Mouse (Mus musculus) lung, postnatal 0 days (tissue): ENCODE results near the gene Dmbt1. TPM values are rescaled to one million over a fixed set of nuclear protein-coding genes. Genes with fewer than 3 reads are reported as not detected.
"Not testable (repeated sequence)": the region's sequence is repeated elsewhere in the genome, so short reads cannot be mapped to it uniquely, and the experiment has no call there.

Source experiments
- ATAC-seq: fragments of 200-750 bp; cut with Nextera tagmentation; 2 replicates; pipeline ENCODE4 v1.8.0; 2017; ENCODE audit warnings: moderate library complexity
- DNase-seq: peaks from one replicate; pipeline ENCODE4 v3.0.0-alpha.2; 2016; ENCODE audit warnings: low spot score
- H3K27ac ChIP-seq: fragments of 300-500 bp; sonication (generic); 2 replicates; pipeline ENCODE4 v1.5.1; 2014; ENCODE audit warnings: antibody characterized with exemption, mild to moderate bottlenecking, low read length, mixed read lengths
- H3K27me3 ChIP-seq: fragments of 300-500 bp; sonication (generic); replicated peaks from 2 replicates; pipeline ENCODE4 v1.6.1; 2014; ENCODE audit warnings: low read length, mixed read lengths; ENCODE audit not compliant: insufficient read depth
- H3K36me3 ChIP-seq: fragments of 300-500 bp; sonication (generic); 2 replicates; pipeline ENCODE4 v1.6.1; 2014; ENCODE audit warnings: low read length, mixed read lengths; ENCODE audit not compliant: insufficient read depth
- H3K4me1 ChIP-seq: fragments of 300-500 bp; sonication (generic); 2 replicates; pipeline ENCODE4 v1.6.1; 2014; ENCODE audit warnings: antibody characterized with exemption, low read depth, low read length, mixed read lengths; ENCODE audit not compliant: insufficient read depth
- H3K4me2 ChIP-seq: fragments of 300-500 bp; sonication (generic); replicated peaks from 2 replicates; pipeline ENCODE4 v1.6.1; 2014; ENCODE audit warnings: low read depth, mild to moderate bottlenecking, low read length, moderate library complexity, mixed read lengths
- H3K4me3 ChIP-seq: fragments of 300-500 bp; sonication (generic); 2 replicates; pipeline ENCODE4 v1.5.1; 2014; ENCODE audit warnings: low read depth, low read length
- H3K9ac ChIP-seq: fragments of 300-500 bp; sonication (generic); replicated peaks from 2 replicates; pipeline ENCODE4 v1.6.1; 2014; ENCODE audit warnings: low read depth, mild to moderate bottlenecking
- H3K9me3 ChIP-seq: fragments of 300-500 bp; sonication (generic); 2 replicates; pipeline ENCODE4 v1.6.1; 2016; ENCODE audit warnings: low read length, mixed read lengths
- CTCF ChIP-seq: IDR thresholded peaks from 2 replicates; pipeline ENCODE4 v1.5.1; 2016; ENCODE audit warnings: antibody characterized with exemption, mild to moderate bottlenecking
- EP300 ChIP-seq: IDR thresholded peaks from 2 replicates; pipeline ENCODE4 v1.6.1; 2016; ENCODE audit warnings: antibody characterized with exemption, mild to moderate bottlenecking, control low read depth
- WGBS: fragments of 180-500 bp; shearing (Covaris S2); extraction: QIAGEN DNeasy Blood & Tissue Kit; methylation state at CpG from one replicate; pipeline ENCODE4 v1.1.7; 2014; 5-methylcytosine and 5-hydroxymethylcytosine counted together
- polyA plus RNA-seq: library from polyadenylated mRNA; unstranded; fragments of >200 nt; fragmentation: Nextera tagmentation; extraction: Ambion mirVana; gene quantifications from 2 replicates; pipeline ENCODE4 v1.2.1, GENCODE M21; 2015

The Dmbt1 gene
- polyA plus RNA-seq, 1 experiment from 2014 or later: not detected

GRCm38 (mm10) chr7:131009178-131009577, 22.7 kb upstream of the Dmbt1 start:
- Histone ChIP-seq H3K27me3 (no peaks in the 10 kb centered on the region), H3K27ac (no peak overlapping the region), H3K36me3 (no peaks in the 10 kb centered on the region), H3K9ac (no peak overlapping the region), H3K9me3 (0 out of 2 replicates have a peak, but pooled peaks cover 5% of the 10 kb centered on the region), H3K4me3 (no peak overlapping the region), H3K4me1 (no peaks in the 10 kb centered on the region), H3K4me2 (no peak overlapping the region)
- no peak for TF ChIP-seq CTCF
- no peak for TF ChIP-seq EP300
- ATAC-seq (no peak), DNase-seq (no peak)
- WGBS: 71% methylated on average over 5 of the region's 5 CpGs

- Histone ChIP-seq H3K4me3 (no peak overlapping the region), H3K36me3 (no peaks in the 10 kb centered on the region), H3K27me3 (no peaks in the 10 kb centered on the region), H3K27ac (peak overlapping the region; percentile 61), H3K4me1 (no peaks in the 10 kb centered on the region), H3K9me3 (no peaks in the 10 kb centered on the region), H3K4me2 (no peak overlapping the region), H3K9ac (no peak overlapping the region)
- 24% methylated on average over 1 of the region's 1 CpGs for WGBS
- TF ChIP-seq CTCF: no peak
- peak; percentile 98 for TF ChIP-seq EP300
- ATAC-seq: peak; percentile 90
- DNase-seq: peak; percentile 86
Measured at GRCm38 (mm10) chr7:131011901-131012300, 20.0 kb upstream of the Dmbt1 start.

GRCm38 (mm10) chr7:131019181-131019580, 12.7 kb upstream of the Dmbt1 start:
- WGBS: 78% methylated on average over 2 of the region's 2 CpGs
- Histone ChIP-seq H3K9ac (no peak overlapping the region), H3K4me3 (no peak overlapping the region), H3K4me1 (no peaks in the 10 kb centered on the region), H3K27ac (no peak overlapping the region), H3K4me2 (no peak overlapping the region), H3K36me3 (no peaks in the 10 kb centered on the region), H3K27me3 (no peaks in the 10 kb centered on the region), H3K9me3 (no peaks in the 10 kb centered on the region)
- TF ChIP-seq EP300 (no peak), CTCF (no peak)
- ATAC-seq (no peak), DNase-seq (no peak)

GRCm38 (mm10) chr7:131024807-131025206, 7.0 kb upstream of the Dmbt1 start:
- H3K9me3 ChIP-seq: no peaks in the 10 kb centered on the region
- no peak overlapping the region for H3K4me2 ChIP-seq
- DNase-seq: no peak
- no peaks in the 10 kb centered on the region for H3K4me1 ChIP-seq
- no peaks in the 10 kb centered on the region for H3K27me3 ChIP-seq
- ATAC-seq: no peak
- H3K9ac ChIP-seq: no peak overlapping the region
- TF ChIP-seq CTCF: no peak
- no peak for TF ChIP-seq EP300
- no peaks in the 10 kb centered on the region for H3K36me3 ChIP-seq
- no peak overlapping the region for H3K4me3 ChIP-seq
- 0% methylated on average over 1 of the region's 1 CpGs for WGBS
- H3K27ac ChIP-seq: no peak overlapping the region

DNA sequence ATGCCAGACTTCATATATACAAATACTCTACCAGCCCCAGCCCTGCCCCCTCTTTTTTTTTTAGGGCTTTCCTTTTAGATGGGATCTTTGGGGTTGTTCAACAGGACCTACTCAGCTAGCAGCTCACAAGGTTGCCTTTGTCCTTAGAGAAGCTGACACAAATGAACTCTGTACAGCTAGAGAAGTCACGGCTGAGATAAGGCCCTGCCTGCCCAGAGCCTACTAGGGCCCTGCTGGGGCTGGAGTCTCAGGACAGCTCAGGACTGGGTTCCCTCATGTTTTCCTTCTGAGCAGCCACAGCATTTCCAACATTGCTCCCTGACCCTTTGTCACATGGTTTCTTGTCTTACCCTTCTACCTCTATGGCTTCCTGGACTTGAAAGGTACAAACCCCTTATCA, 4.3 kb upstream of the Dmbt1 start:
- H3K9ac ChIP-seq: no peak overlapping the region
- WGBS: 71% methylated on average over 1 of the region's 1 CpGs
- H3K4me2 ChIP-seq: no peak overlapping the region
- no peaks in the 10 kb centered on the region for H3K36me3 ChIP-seq
- ATAC-seq (no peak), DNase-seq (no peak)
- no peaks in the 10 kb centered on the region for H3K9me3 ChIP-seq
- H3K27me3 ChIP-seq: no peaks in the 10 kb centered on the region
- no peak overlapping the region for H3K27ac ChIP-seq
- TF ChIP-seq CTCF: no peak
- TF ChIP-seq EP300: no peak
- no peaks in the 10 kb centered on the region for H3K4me1 ChIP-seq
- no peak overlapping the region for H3K4me3 ChIP-seq

GRCm38 (mm10) chr7:131036396-131036795, 4.5 kb downstream of the Dmbt1 start:
- ATAC-seq: no peak

GRCm38 (mm10) chr7:131037083-131037482, 5.2 kb downstream of the Dmbt1 start:
- Histone ChIP-seq H3K9me3 (no peaks in the 10 kb centered on the region), H3K36me3 (no peaks in the 10 kb centered on the region), H3K4me3 (no peak overlapping the region), H3K27ac (no peak overlapping the region), H3K4me2 (no peak overlapping the region), H3K27me3 (no peaks in the 10 kb centered on the region), H3K4me1 (no peaks in the 10 kb centered on the region), H3K9ac (no peak overlapping the region)
- DNase-seq (no peak), ATAC-seq (no peak)
- TF ChIP-seq CTCF: no peak
- TF ChIP-seq EP300: no peak
- WGBS: 48% methylated on average over 2 of the region's 2 CpGs

More at GRCm38 (mm10) chr7:131036396-131036795, 4.5 kb downstream of the Dmbt1 start:
- Histone ChIP-seq H3K4me3 (no peak overlapping the region), H3K4me1 (no peaks in the 10 kb centered on the region), H3K9ac (no peak overlapping the region), H3K4me2 (no peak overlapping the region), H3K27me3 (no peaks in the 10 kb centered on the region), H3K27ac (no peak overlapping the region), H3K36me3 (no peaks in the 10 kb centered on the region), H3K9me3 (no peaks in the 10 kb centered on the region)
- no peak for DNase-seq
- WGBS: 63% methylated on average over 3 of the region's 3 CpGs
- TF ChIP-seq CTCF (no peak), EP300 (no peak)

DNA sequence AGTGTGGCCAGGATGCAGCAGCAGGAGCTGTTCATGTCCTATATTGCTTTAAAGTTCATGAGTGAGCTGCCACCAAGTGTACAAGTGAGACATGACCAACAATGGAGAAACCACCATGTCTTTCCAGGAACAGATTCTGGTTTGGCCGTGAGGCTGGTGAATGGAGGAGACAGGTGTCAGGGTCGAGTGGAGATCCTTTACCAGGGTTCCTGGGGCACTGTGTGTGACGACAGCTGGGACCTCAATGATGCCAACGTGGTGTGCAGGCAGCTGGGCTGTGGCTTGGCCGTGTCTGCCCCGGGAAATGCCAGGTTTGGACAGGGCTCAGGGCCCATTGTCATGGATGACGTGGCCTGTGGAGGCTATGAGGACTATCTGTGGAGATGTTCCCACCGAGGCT, 8.9 kb downstream of the Dmbt1 start:
- H3K36me3 ChIP-seq, H3K9ac ChIP-seq, ATAC-seq, H3K27me3 ChIP-seq, H3K4me3 ChIP-seq, H3K27ac ChIP-seq, DNase-seq, H3K4me2 ChIP-seq, H3K4me1 ChIP-seq, H3K9me3 ChIP-seq: not testable (repeated sequence)
- 87% methylated on average over 8 of the region's 8 CpGs for WGBS
